Mouse (Mus musculus): ENCODE results near the gene Id2.

- TF ChIP-seq EP300 (IDR thresholded peaks at IDR 0.05) = no peak
- TF ChIP-seq CTCF (IDR thresholded peaks at IDR 0.05) = no peak
These were observed 13.2 kb upstream of the Id2 start for GRCm38 (mm10) chr12:25109971-25110681.
